Mouse (Mus musculus) olfactory bulb, adult 2 months (tissue): Measurements from ENCODE around the gene Col2a1. TPM values are rescaled to one million over a fixed set of nuclear protein-coding genes. Genes with fewer than 3 reads are reported as not detected.

Experiments used
- H3K27ac ChIP-seq: fragments of 200-500 bp; 2 replicates; pipeline ENCODE4 v1.5.1; 2012; ENCODE audit warnings: low read depth, low read length; ENCODE audit not compliant: insufficient read depth
- H3K4me1 ChIP-seq: fragments of 200-500 bp; 2 replicates; pipeline ENCODE4 v1.6.1; 2012; ENCODE audit warnings: low read length; ENCODE audit not compliant: control insufficient read depth, insufficient read depth
- H3K4me3 ChIP-seq: fragments of 200-500 bp; 2 replicates; pipeline ENCODE4 v1.5.1; 2012; ENCODE audit warnings: mild to moderate bottlenecking, low read depth, low read length, moderate library complexity; ENCODE audit not compliant: insufficient read depth
- CTCF ChIP-seq: fragments of 200-500 bp; IDR thresholded peaks from 2 replicates; pipeline ENCODE4 v1.5.1; 2012; ENCODE audit warnings: low read depth, mild to moderate bottlenecking, low read length, moderate library complexity; ENCODE audit not compliant: insufficient read depth
- POLR2A ChIP-seq: fragments of 200-500 bp; IDR thresholded peaks from 2 replicates; pipeline ENCODE4 v1.6.1; 2012; ENCODE audit warnings: mild to moderate bottlenecking, low read depth, low read length, moderate library complexity; ENCODE audit not compliant: insufficient read depth
- WGBS: fragments of 180-500 bp; shearing (Covaris S2); methylation state at CpG from one replicate; pipeline ENCODE4 v1.1.7; 2018; 5-methylcytosine and 5-hydroxymethylcytosine counted together
- polyA plus RNA-seq: library from polyadenylated mRNA; stranded (reverse); fragments of >200 nt; gene quantifications from 2 replicates; pipeline ENCODE4 v1.2.4, GENCODE M21; 2012; ENCODE audit warnings: low replicate concordance; ENCODE audit not compliant: missing spikeins, insufficient read depth, insufficient read length

Col2a1 gene
- polyA plus RNA-seq, 1 experiment: not detected

DNA sequence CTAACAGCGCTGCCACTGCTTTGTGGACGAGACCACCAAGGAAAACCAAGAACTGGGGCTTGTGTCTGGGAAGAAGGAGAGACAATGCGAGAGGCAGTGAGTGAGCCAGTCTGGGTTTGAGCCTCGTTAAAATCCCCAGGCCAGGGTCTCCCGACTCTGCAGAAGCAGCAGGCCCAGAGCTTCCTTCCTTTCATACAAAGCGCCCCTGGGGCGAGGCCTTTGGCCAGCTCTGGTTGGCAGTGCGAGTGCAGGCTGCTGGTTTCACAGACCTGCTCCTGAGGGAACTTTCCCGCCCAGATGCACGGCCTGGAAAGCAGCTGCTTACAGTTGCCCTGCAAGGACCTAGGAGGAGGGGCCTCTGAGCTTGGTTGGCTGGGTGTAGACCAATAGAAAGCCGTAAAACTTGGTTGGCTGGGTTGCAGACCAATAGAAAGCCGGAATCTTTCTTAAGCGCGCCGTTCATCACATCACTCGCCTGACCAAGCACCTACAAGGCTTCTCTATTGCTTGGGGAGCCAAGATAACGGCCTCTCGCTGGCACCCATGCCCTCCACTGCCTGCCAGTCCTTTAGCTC lies 11.7 kb downstream of the Col2a1 start:
- WGBS: 3% methylated on average over 18 of the region's 18 CpGs
- TF ChIP-seq POLR2A (no peak), CTCF (no peak)
- peaks cover 31% of the 10 kb centered on the region for H3K4me1 ChIP-seq
- peak overlapping the region; percentile 36 for H3K4me3 ChIP-seq
- no peak overlapping the region for H3K27ac ChIP-seq

GRCm38 (mm10) chr15:97992027-97992711 lies 12.3 kb downstream of the Col2a1 start:
- no peak overlapping the region for H3K27ac ChIP-seq
- TF ChIP-seq POLR2A (no peak), CTCF (no peak)
- peaks cover 29% of the 10 kb centered on the region for H3K4me1 ChIP-seq
- H3K4me3 ChIP-seq: peak overlapping the region; percentile 36
- WGBS: 52% methylated on average over 13 of the region's 13 CpGs

DNA sequence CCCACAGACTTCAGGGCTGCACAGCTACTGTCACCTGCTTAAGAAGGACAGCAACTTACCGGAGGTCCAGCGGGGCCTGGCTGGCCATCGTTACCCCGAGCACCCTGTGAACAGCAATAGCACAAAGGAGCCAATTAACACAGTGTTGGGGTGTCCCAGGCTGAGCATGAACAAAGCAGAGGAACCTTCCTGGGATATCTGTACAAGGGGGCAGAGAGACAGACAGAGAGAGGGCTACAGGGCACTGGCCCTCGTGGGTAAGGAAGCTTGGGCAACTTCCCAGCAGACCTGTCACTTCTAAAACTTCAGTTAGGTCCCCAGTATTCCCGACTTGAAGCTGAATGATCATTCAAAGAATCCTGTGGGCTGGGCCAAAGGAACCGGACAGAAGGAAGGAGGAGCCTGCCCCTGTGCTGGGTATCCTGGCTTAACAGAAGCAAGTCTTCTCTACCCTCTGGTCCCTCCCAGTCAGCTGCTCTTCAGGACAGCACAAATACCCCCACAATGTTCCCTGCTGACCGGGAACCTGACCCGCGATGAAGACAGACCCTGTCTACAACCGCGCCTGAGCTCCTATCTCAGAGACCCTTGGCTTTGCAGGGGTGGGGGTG lies 13.1 kb downstream of the Col2a1 start:
- TF ChIP-seq POLR2A (no peak), CTCF (no peak)
- WGBS: 57% methylated on average over 12 of the region's 12 CpGs
- H3K4me3 ChIP-seq: no peak overlapping the region
- H3K4me1 ChIP-seq: peaks cover 22% of the 10 kb centered on the region
- H3K27ac ChIP-seq: no peak overlapping the region

GRCm38 (mm10) chr15:97990721-97991120 lies 13.8 kb downstream of the Col2a1 start:
- H3K4me1 ChIP-seq: peaks cover 19% of the 10 kb centered on the region
- 61% methylated on average over 4 of the region's 4 CpGs for WGBS
- TF ChIP-seq POLR2A (no peak), CTCF (no peak)
- no peak overlapping the region for H3K27ac ChIP-seq
- no peak overlapping the region for H3K4me3 ChIP-seq

GRCm38 (mm10) chr15:97990124-97990523 lies 14.4 kb downstream of the Col2a1 start:
- Histone ChIP-seq H3K4me3 (no peak overlapping the region), H3K4me1 (peaks cover 19% of the 10 kb centered on the region), H3K27ac (no peak overlapping the region)
- TF ChIP-seq POLR2A: no peak
- no peak for TF ChIP-seq CTCF
- WGBS: 14% methylated on average over 6 of the region's 6 CpGs

- 76% methylated on average over 1 of the region's 1 CpGs for WGBS
These were observed 15.0 kb downstream of the Col2a1 start for GRCm38 (mm10) chr15:97989544-97989943.

DNA sequence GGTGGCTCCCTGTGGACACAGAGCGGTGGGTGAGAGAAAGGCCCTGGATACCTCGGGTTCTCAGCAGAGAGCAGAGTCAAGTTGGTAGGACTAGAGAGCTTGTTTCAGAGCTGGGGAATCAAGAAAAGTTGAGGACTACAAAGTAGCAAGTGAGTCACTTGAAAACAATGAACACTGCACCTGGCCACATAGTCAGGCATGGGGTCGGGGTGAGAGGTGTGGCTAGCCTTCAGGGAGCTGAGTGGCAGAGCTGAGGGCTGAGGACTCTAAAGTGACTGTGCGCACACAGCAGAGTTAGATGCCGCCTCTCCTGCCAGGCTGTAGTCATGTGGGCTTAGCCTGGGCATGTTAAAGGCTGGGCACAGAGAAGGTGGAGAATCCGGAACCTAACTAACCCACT lies 22.9 kb downstream of the Col2a1 start:
- Histone ChIP-seq H3K27ac (no peak overlapping the region), H3K4me3 (no peak overlapping the region), H3K4me1 (no peaks in the 10 kb centered on the region)
- 93% methylated on average over 6 of the region's 6 CpGs for WGBS
- TF ChIP-seq CTCF: no peak

More at GRCm38 (mm10) chr15:97989544-97989943, 15.0 kb downstream of the Col2a1 start:
- TF ChIP-seq CTCF (no peak), POLR2A (no peak)
- Histone ChIP-seq H3K4me3 (no peak overlapping the region), H3K4me1 (peaks cover 19% of the 10 kb centered on the region), H3K27ac (no peak overlapping the region)

DNA sequence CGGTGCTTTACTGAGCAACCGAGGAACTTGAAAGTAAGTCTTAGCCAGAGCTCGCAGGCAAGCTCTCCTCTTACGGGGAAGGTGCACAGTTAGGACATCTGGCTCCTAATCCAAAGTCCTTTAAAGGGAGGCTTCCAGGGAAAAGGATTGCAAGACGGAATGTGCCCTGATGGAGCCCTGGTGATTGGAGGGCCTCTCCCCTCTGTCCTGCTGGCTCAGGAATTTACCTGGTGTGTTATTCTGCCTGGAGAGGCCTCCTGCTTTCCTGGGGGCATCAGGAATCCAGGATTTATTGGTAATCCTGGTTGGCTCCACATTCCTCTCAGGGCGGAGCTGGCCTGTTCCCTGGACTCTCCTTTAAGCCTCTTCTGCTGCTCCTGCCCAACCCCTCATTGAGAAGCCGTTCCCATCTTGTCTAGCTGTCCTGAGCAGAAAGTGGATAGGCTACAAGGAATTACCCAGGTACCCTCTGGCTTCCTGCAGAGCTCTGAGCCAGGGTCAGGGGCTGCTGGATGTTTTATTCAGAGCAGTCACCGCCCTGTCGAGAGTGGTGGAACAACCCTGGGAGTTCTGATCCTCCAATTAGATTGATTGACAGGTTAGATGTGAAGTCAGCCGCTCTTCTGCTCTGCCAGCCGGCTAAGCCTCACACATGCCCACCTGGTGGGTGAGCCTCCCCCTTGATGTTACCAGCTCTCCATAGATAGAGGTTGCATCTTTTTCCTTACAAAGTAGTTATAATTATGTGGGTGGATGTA lies 31.1 kb downstream of the Col2a1 start:
- 66% methylated on average over 11 of the region's 11 CpGs for WGBS
- TF ChIP-seq CTCF (no peak), POLR2A (no peak)
- Histone ChIP-seq H3K27ac (no peak overlapping the region), H3K4me1 (no peaks in the 10 kb centered on the region), H3K4me3 (no peak overlapping the region)

DNA sequence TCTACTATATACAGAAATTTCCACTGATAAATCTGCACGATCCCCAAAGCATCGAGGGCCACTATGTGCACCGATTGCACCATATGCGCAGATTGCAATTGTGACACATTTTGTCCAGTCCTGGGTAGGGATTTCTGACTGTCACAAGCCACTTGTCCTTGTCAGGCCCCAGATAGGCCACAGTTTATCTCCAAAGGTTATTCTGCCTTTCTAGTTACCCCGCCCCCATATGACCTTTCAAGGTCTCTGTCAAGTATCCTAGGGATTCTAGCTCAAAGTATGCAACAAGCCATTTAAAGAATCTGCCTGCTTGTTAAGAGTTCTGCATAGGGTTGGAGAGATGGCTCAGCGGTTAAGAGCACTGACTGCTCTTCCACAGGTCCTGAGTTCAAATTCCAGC lies 31.9 kb downstream of the Col2a1 start:
- WGBS: 96% methylated on average over 6 of the region's 6 CpGs
- Histone ChIP-seq H3K27ac (no peak overlapping the region), H3K4me3 (no peak overlapping the region), H3K4me1 (no peaks in the 10 kb centered on the region)
- TF ChIP-seq POLR2A (no peak), CTCF (no peak)
